Mouse (Mus musculus): Measurements from ENCODE around the gene Rftn2. TPM values are rescaled to one million over a fixed set of nuclear protein-coding genes. Genes with fewer than 3 reads are reported as not detected.
"Not testable (repeated sequence)": the region's sequence is repeated elsewhere in the genome, so short reads cannot be mapped to it uniquely, and the experiment has no call there.

The Rftn2 gene
- polyA plus RNA-seq, 1 experiment from 2014 or later = 10.6 TPM

DNA sequence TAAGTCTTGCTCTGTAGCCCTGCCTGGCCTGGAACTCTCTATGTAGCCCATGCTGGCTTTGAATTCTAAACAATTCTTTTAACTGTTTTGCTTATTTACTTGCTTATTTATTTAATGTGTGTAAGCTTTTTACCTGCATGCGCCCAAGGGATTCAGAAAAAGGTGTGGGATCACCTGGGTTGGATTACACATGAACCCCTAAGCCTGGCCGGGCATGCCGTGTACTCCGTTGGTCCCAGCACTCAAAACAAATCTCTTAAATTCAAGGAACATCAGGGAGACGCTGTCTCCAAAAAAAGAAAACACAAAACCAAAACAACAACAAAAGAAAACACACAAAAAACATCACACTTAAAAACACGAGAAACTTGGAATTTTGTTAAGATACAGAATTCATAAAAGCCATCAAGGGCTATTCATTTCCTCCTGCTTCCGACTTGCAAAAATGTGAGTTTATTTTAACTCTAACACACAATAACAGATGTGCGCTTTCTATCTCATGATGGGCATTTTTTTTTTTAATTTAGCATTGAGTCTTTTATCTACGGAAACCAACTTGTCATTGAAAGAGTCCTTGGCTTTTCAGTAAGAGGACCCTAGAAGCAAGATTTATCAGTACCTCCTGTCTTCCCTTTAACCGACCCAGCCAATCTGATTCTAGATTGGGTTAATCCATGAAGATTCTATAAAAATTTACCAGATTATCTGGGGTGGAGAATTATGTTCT lies 96.2 kb downstream of the Rftn2 start:
- no peaks in the 10 kb centered on the region for H3K36me3 ChIP-seq (ENCODE audit: control insufficient read depth, insufficient read depth, low read length)
- H3K9me3 ChIP-seq (replicated peaks; ENCODE audit: control insufficient read depth, low read length) = no peaks in the 10 kb centered on the region
- H3K9ac ChIP-seq (ENCODE audit: low read length) = peak overlapping the region; percentile 78
- peak overlapping the region; percentile 84 for H3K27ac ChIP-seq (ENCODE audit: low read length)
- H3K4me3 ChIP-seq (replicated peaks; ENCODE audit: low read length) = peak overlapping the region; percentile 100
- H3K27me3 ChIP-seq (ENCODE audit: control insufficient read depth, insufficient read depth, low read length) = no peaks in the 10 kb centered on the region
- 63% methylated on average over 10 of the region's 10 CpGs for WGBS
- H3K4me2 ChIP-seq (ENCODE audit: low read depth, low read length) = peak overlapping the region; percentile 69
- H3K4me1 ChIP-seq (ENCODE audit: control insufficient read depth, insufficient read depth, low read length) = peaks cover 11% of the 10 kb centered on the region
- ATAC-seq (ENCODE audit: insufficient read depth, low FRiP score) = no peak

DNA sequence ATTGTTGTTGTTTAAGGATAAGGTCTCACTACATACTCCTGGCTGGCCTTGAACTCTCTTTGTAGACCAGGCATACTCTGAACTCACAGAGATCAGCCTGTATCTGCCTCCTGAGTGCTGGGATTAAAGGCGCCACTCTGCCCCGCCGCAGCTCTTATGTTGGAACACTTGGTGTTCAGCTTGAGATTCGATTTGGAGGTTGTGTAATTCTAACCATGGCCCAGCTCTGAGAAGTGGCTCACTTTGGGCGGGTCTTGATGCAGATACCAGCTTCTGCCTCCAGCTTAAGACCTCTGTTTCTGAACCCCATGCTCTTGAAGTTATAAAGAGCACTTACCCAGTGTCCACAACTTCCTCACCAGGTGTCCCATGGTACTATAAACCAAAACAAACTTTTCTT lies 96.9 kb downstream of the Rftn2 start:
- no peak overlapping the region for H3K4me2 ChIP-seq (ENCODE audit: low read depth, low read length)
- no peak overlapping the region for H3K9ac ChIP-seq (ENCODE audit: low read length)
- no peak overlapping the region for H3K4me3 ChIP-seq (replicated peaks; ENCODE audit: low read length)
- H3K9me3 ChIP-seq (replicated peaks; ENCODE audit: control insufficient read depth, low read length) = no peaks in the 10 kb centered on the region
- H3K4me1 ChIP-seq (ENCODE audit: control insufficient read depth, insufficient read depth, low read length) = peaks cover 11% of the 10 kb centered on the region
- H3K36me3 ChIP-seq (ENCODE audit: control insufficient read depth, insufficient read depth, low read length) = no peaks in the 10 kb centered on the region
- no peaks in the 10 kb centered on the region for H3K27me3 ChIP-seq (ENCODE audit: control insufficient read depth, insufficient read depth, low read length)
- no peak for ATAC-seq (ENCODE audit: insufficient read depth, low FRiP score)
- no peak overlapping the region for H3K27ac ChIP-seq (ENCODE audit: low read length)
- WGBS = 90% methylated on average over 5 of the region's 5 CpGs

DNA sequence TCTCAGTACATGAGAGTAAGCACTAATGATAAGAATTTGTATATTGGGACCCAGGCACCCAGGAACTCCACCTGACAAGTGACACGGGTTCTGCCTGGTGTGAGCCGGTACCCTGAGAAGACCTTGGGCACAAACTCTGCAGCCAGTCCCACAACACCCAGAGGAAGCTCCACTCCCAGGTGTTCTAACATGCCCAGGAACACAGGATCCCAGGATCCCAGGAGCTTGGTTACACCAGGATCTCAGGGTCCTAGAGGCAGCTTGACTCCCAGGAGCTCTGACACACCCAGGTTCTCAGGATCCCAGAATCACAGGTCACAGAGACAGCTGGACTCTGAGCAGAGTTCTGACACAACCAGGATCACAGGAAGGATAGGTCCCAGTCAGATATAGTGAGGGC lies 102.4 kb downstream of the Rftn2 start:
- not testable (repeated sequence) for H3K4me1 ChIP-seq (ENCODE audit: control insufficient read depth, insufficient read depth, low read length); H3K4me2 ChIP-seq (ENCODE audit: low read depth, low read length); H3K9me3 ChIP-seq (replicated peaks; ENCODE audit: control insufficient read depth, low read length); ATAC-seq (ENCODE audit: insufficient read depth, low FRiP score); H3K9ac ChIP-seq (ENCODE audit: low read length); H3K36me3 ChIP-seq (ENCODE audit: control insufficient read depth, insufficient read depth, low read length); H3K27ac ChIP-seq (ENCODE audit: low read length); H3K27me3 ChIP-seq (ENCODE audit: control insufficient read depth, insufficient read depth, low read length); H3K4me3 ChIP-seq (replicated peaks; ENCODE audit: low read length)
- WGBS = 95% methylated on average over 2 of the region's 2 CpGs

DNA sequence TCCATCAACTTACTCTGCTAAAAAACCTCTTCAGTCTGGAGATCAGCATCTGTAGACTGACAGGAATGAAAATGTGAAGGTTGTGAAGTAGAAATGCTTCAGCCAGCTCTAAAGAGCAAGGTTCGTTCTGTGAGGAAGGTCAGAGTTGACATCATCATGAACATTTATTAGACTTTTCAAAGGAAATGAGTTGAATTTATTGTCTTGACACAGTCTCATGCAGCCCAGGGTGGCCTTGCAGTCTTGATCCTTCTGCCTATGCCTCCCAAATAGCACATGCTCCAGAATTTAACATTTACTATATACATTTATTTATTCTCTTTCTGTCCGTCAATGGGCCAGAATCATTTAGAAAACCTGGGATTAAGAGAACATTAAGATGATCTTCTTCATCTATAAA lies 103.0 kb downstream of the Rftn2 start:
- Histone ChIP-seq H3K4me1 (ENCODE audit: control insufficient read depth, insufficient read depth, low read length) (no peaks in the 10 kb centered on the region), H3K9ac (ENCODE audit: low read length) (no peak overlapping the region), H3K27me3 (ENCODE audit: control insufficient read depth, insufficient read depth, low read length) (no peaks in the 10 kb centered on the region), H3K27ac (ENCODE audit: low read length) (no peak overlapping the region), H3K36me3 (ENCODE audit: control insufficient read depth, insufficient read depth, low read length) (no peaks in the 10 kb centered on the region), H3K9me3 (replicated peaks; ENCODE audit: control insufficient read depth, low read length) (no peaks in the 10 kb centered on the region), H3K4me3 (replicated peaks; ENCODE audit: low read length) (no peak overlapping the region), H3K4me2 (ENCODE audit: low read depth, low read length) (no peak overlapping the region)
- no peak for ATAC-seq (ENCODE audit: insufficient read depth, low FRiP score)
- WGBS = 71% methylated on average over 2 of the region's 2 CpGs

DNA sequence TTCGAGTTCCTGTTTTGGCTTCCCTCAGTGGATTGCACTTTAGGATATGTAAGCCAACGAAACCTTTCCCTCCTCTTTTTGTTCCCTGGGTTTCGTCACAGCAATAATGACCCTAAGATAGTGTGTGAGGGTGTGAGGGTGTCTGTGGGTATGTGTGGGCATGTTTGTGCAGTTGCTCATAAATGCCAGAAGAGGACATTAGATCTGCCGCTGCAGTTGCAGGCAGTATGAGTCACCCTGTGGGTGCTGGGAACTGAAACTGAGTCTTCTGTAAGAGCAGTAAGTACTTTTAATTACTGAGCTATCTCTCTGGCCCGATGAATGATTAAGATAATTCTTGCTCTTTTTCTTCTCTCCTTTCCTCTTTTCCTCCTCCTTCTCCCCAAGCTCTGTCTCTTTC lies 103.5 kb downstream of the Rftn2 start:
- H3K9me3 ChIP-seq (replicated peaks; ENCODE audit: control insufficient read depth, low read length) = no peaks in the 10 kb centered on the region
- 89% methylated on average over 5 of the region's 5 CpGs for WGBS
- no peak for ATAC-seq (ENCODE audit: insufficient read depth, low FRiP score)

More for the DNA sequence above, 103.5 kb downstream of the Rftn2 start:
- no peaks in the 10 kb centered on the region for H3K36me3 ChIP-seq (ENCODE audit: control insufficient read depth, insufficient read depth, low read length)
- no peak overlapping the region for H3K9ac ChIP-seq (ENCODE audit: low read length)
- H3K4me2 ChIP-seq (ENCODE audit: low read depth, low read length) = no peak overlapping the region
- H3K27ac ChIP-seq (ENCODE audit: low read length) = no peak overlapping the region
- no peaks in the 10 kb centered on the region for H3K27me3 ChIP-seq (ENCODE audit: control insufficient read depth, insufficient read depth, low read length)
- no peak overlapping the region for H3K4me3 ChIP-seq (replicated peaks; ENCODE audit: low read length)
- no peaks in the 10 kb centered on the region for H3K4me1 ChIP-seq (ENCODE audit: control insufficient read depth, insufficient read depth, low read length)

Other genes with a start within 250 kb of the Rftn2 start
- 263 and 270 TPM in 2 replicates for gene Sf3b1, start 199.3 kb downstream of the Rftn2 start, polyA plus RNA-seq (2015; fragmentation: Nextera tagmentation; extraction: Ambion mirVana)
- gene Coq10b, start 174.0 kb downstream of the Rftn2 start, polyA plus RNA-seq (2015; fragmentation: Nextera tagmentation; extraction: Ambion mirVana) = 22.0 and 24.4 TPM in 2 replicates
- gene Hspe1, start 138.7 kb downstream of the Rftn2 start, polyA plus RNA-seq (2015; fragmentation: Nextera tagmentation; extraction: Ambion mirVana) = 364 and 480 TPM in 2 replicates
- gene Hspd1, start 138.5 kb downstream of the Rftn2 start, polyA plus RNA-seq (2015; fragmentation: Nextera tagmentation; extraction: Ambion mirVana) = 382 and 410 TPM in 2 replicates
- gene Mob4, start 95.6 kb downstream of the Rftn2 start, polyA plus RNA-seq (2015; fragmentation: Nextera tagmentation; extraction: Ambion mirVana) = 153 TPM in 2 replicates
- gene Mars2, start 10.4 kb upstream of the Rftn2 start, polyA plus RNA-seq (2015; fragmentation: Nextera tagmentation; extraction: Ambion mirVana) = 3.9 TPM in 2 replicates
- gene Boll, start 136.7 kb upstream of the Rftn2 start, polyA plus RNA-seq (2015; fragmentation: Nextera tagmentation; extraction: Ambion mirVana) = 0.30 and 0.43 TPM in 2 replicates
- gene Plcl1, start 179.1 kb upstream of the Rftn2 start, polyA plus RNA-seq (2015; fragmentation: Nextera tagmentation; extraction: Ambion mirVana) = 1.9 and 2.2 TPM in 2 replicates